22 mouse cellular contexts compared by ENCODE assay signal in the genomic region with DNA sequence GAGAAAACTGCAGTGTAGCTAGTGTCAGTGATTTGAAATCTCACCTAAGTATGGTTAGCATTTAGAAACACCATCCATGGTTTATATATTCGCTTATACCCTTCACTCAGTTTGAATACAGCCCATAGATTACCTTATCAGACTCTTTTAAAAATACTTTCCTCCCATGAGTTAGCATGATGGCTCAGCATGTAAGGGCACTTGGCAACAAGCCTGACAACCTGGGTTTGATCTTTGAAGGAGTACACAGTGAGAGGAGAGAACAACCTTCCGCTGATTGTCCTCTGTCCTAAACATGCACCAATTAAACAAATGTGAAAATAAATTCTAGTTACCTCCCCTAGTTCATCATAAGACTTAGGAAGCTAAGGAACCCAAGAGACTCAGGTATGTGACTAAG.
"Had no signal": no experiment of that assay in that cellular context is flagged by ENCODE, and none has a peak within 500 bp of the region (broad histone marks: within the 10 kb centered on the region; RNA-seq: fewer than 3 reads in every experiment).

No protein-coding gene starts in this region.

- H3K9ac ChIP-seq: kidney, embryonic 15.5 days; limb, embryonic 13.5 days; liver, embryonic 12.5 days; liver, embryonic 15.5 days; lung, embryonic 15.5 days; midbrain, embryonic 15.5 days; neural tube, embryonic 12.5 days; neural tube, embryonic 15.5 days had no signal

- H3K27me3 ChIP-seq: kidney, embryonic 15.5 days; liver, embryonic 12.5 days; liver, embryonic 15.5 days; lung, embryonic 15.5 days; midbrain, embryonic 15.5 days; neural tube, embryonic 12.5 days; neural tube, embryonic 15.5 days had no signal

- H3K36me3 ChIP-seq: kidney, embryonic 15.5 days; limb, embryonic 13.5 days; liver, embryonic 12.5 days; liver, embryonic 15.5 days; lung, embryonic 15.5 days; midbrain, embryonic 15.5 days; neural tube, embryonic 12.5 days; neural tube, embryonic 15.5 days had no signal

- H3K9me3 ChIP-seq: kidney, embryonic 15.5 days; limb, embryonic 13.5 days; liver, embryonic 12.5 days; liver, embryonic 15.5 days; lung, embryonic 15.5 days; midbrain, embryonic 15.5 days; neural tube, embryonic 12.5 days; neural tube, embryonic 15.5 days had no signal

- H3K4me3 ChIP-seq: kidney, embryonic 15.5 days; limb, embryonic 13.5 days; liver, embryonic 12.5 days; liver, embryonic 15.5 days; lung, embryonic 15.5 days; midbrain, embryonic 15.5 days; neural tube, embryonic 12.5 days; neural tube, embryonic 15.5 days had no signal

- H3K4me2 ChIP-seq: kidney, embryonic 15.5 days; limb, embryonic 13.5 days; liver, embryonic 12.5 days; liver, embryonic 15.5 days; lung, embryonic 15.5 days; midbrain, embryonic 11.5 days; midbrain, embryonic 15.5 days; neural tube, embryonic 12.5 days; neural tube, embryonic 15.5 days had no signal

- H3K27ac ChIP-seq: kidney, embryonic 15.5 days; limb, embryonic 13.5 days; liver, embryonic 12.5 days; liver, embryonic 15.5 days; lung, embryonic 15.5 days; midbrain, embryonic 15.5 days; neural tube, embryonic 12.5 days; neural tube, embryonic 15.5 days; stomach, postnatal 0 days had no signal

- DNase-seq: kidney, adult 2 months; kidney, postnatal 10 days; kidney, postnatal 4 days; left cerebral cortex, postnatal 4 days; liver; lung, adult 18-20 months; lung, postnatal 10 days; lung, postnatal 4 days; right cerebral cortex, adult 18-20 months; right cerebral cortex, postnatal 14 days; right cerebral cortex, postnatal 4 days; thymus, postnatal 25 days had no signal

- H3K4me1 ChIP-seq: kidney, embryonic 15.5 days; limb, embryonic 13.5 days; lung, embryonic 15.5 days had no signal

- ATAC-seq: liver, embryonic 12.5 days; midbrain, embryonic 15.5 days had no signal
